Mouse (Mus musculus): ENCODE measurements at regions not wholly inside any gene's neighbourhood (a gene's known extent, or its start where the extent isn't known, plus 50 kb on each side); places are given as distances from the start of the nearest gene placed in this dataset.

DNA sequence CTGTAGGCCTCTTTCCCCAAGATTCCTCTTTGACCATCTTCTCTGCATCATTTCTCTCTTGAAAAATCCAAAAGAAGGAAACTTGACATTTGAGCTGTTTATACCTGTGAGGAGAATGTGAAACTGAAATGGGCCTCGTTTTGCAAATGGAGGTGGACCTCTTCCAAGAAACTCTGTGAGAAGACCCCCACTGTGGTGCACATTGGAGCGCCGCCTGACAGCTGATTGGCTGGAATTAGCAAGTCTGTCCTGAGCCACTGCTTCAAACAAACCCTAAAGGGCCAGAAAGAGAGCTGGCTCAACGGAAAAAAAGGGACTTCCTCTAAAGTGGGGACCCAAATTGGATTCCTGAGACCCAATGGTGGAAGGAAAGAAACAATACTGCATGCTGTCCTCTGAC is 250.9 kb upstream of the Trpc7 start:
- Histone ChIP-seq H3K27me3 (ENCODE audit: control insufficient read depth, insufficient read depth, low read length) (no peaks in the 10 kb centered on the region), H3K4me1 (ENCODE audit: control insufficient read depth, insufficient read depth, insufficient read length, low read length) (no peaks in the 10 kb centered on the region), H3K36me3 (ENCODE audit: control insufficient read depth, insufficient read depth, low read length) (no peaks in the 10 kb centered on the region), H3K27ac (ENCODE audit: insufficient read depth, low read depth, low read length) (no peak overlapping the region), H3K4me3 (ENCODE audit: low read depth, low read length) (no peak overlapping the region)
- TF ChIP-seq POLR2A (IDR thresholded peaks at IDR 0.05; ENCODE audit: low read depth, low read length) (no peak), CTCF (IDR thresholded peaks at IDR 0.05; ENCODE audit: extremely low read depth, insufficient read length, insufficient replicate concordance, low read depth, low read length) (no peak)
- 57% methylated on average over 4 of the region's 4 CpGs for WGBS

DNA sequence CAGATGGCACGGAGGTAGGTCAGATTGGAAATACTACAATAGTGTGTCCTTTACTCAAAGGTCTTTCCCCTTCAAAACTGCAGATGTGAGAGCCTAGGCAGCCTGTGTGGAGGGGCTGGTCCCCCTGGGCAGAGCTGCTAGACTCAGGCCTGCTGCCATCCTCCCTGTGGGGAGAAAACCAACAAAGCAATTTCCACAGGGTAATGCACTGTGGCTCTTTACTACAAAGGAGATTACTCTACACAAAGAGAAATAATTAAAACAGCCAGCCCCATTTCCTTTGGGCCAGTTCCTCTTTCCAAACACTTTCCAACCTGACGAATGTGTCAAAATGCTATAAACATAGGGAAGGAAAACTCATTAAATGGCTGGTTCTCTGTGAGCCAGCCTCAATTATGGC is 250.0 kb upstream of the Trpc7 start:
- Histone ChIP-seq H3K36me3 (ENCODE audit: control insufficient read depth, insufficient read depth, low read length) (no peaks in the 10 kb centered on the region), H3K4me1 (ENCODE audit: control insufficient read depth, insufficient read depth, insufficient read length, low read length) (no peaks in the 10 kb centered on the region), H3K27ac (ENCODE audit: insufficient read depth, low read depth, low read length) (no peak overlapping the region), H3K27me3 (ENCODE audit: control insufficient read depth, insufficient read depth, low read length) (no peaks in the 10 kb centered on the region), H3K4me3 (ENCODE audit: low read depth, low read length) (no peak overlapping the region)
- TF ChIP-seq CTCF (IDR thresholded peaks at IDR 0.05; ENCODE audit: extremely low read depth, insufficient read length, insufficient replicate concordance, low read depth, low read length) (no peak), POLR2A (IDR thresholded peaks at IDR 0.05; ENCODE audit: low read depth, low read length) (no peak)
- 64% methylated on average over 2 of the region's 2 CpGs for WGBS

DNA sequence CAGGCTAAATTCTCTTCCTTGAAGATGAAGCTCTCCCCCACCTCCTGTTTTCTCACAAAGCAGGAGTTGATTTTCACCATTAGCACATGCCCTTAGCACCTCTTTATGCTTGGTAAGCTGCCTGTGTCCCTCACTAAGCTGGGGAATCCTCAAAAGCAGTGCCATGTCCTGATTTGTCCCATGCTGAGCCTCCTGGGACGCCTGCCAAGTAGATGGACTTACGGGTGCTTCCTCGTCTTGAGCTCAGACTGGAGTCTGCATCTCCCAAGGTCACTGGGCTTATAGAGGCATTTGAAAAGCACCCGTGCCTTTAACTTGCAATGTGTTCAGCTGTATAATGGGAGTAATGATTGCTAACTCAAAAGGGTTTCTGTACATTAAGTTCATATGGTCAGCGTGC is 247.1 kb upstream of the Trpc7 start:
- Histone ChIP-seq H3K4me1 (ENCODE audit: control insufficient read depth, insufficient read depth, insufficient read length, low read length) (no peaks in the 10 kb centered on the region), H3K27ac (ENCODE audit: insufficient read depth, low read depth, low read length) (no peak overlapping the region)
- 34% methylated on average over 5 of the region's 5 CpGs for WGBS

DNA sequence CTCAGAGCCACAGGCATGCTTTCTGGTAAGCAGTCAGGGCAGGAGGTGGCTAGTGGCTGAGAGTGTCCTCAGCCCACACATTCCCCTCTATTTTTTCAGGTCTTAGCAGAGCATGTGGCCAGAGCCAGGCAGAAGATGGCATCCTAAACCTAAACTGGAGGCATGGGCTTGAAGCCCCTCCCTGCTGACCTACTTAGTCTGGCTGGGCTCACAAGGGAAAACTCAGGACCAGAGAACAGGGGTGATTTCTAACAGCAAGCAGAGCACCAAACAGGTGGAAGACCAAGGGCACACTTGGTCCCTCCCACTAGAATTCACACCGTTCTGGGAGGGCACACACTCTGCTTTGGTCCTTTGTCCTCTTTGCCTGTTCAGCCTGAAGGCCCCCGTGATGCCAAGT is 246.6 kb upstream of the Trpc7 start:
- WGBS: 27% methylated on average over 2 of the region's 2 CpGs

More for the DNA sequence above, 247.1 kb upstream of the Trpc7 start:
- H3K36me3 ChIP-seq (ENCODE audit: control insufficient read depth, insufficient read depth, low read length): no peaks in the 10 kb centered on the region
- TF ChIP-seq CTCF (IDR thresholded peaks at IDR 0.05; ENCODE audit: extremely low read depth, insufficient read length, insufficient replicate concordance, low read depth, low read length): no peak
- TF ChIP-seq POLR2A (IDR thresholded peaks at IDR 0.05; ENCODE audit: low read depth, low read length): no peak
- H3K27me3 ChIP-seq (ENCODE audit: control insufficient read depth, insufficient read depth, low read length): no peaks in the 10 kb centered on the region
- H3K4me3 ChIP-seq (ENCODE audit: low read depth, low read length): no peak overlapping the region

DNA sequence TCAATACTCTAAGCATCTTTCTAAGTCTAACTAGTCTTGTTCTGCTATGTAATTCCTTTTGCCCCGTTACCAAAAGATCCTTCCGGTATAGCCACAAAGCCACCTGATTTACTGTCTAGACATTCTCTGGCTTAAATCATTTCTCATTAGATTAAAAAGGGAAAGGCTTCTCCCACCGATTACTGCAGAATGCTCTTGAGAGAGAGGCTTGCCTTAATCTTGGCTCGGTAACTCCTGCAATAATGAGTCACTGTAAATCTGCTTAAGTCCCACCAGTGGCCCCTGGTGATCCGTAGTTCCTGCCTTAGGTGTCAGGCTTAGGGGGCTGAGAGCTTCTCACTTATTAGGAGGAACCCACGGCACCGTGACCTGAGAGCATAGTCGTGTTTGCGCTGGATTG is 220.1 kb upstream of the Trpc7 start:
- no peaks in the 10 kb centered on the region for H3K4me1 ChIP-seq (ENCODE audit: control insufficient read depth, insufficient read depth, insufficient read length, low read length)
- WGBS: 62% methylated on average over 9 of the region's 9 CpGs
- no peaks in the 10 kb centered on the region for H3K36me3 ChIP-seq (ENCODE audit: control insufficient read depth, insufficient read depth, low read length)
- H3K4me3 ChIP-seq (ENCODE audit: low read depth, low read length): no peak overlapping the region
- no peak for TF ChIP-seq CTCF (IDR thresholded peaks at IDR 0.05; ENCODE audit: extremely low read depth, insufficient read length, insufficient replicate concordance, low read depth, low read length)
- no peak for TF ChIP-seq POLR2A (IDR thresholded peaks at IDR 0.05; ENCODE audit: low read depth, low read length)
- no peak overlapping the region for H3K27ac ChIP-seq (ENCODE audit: insufficient read depth, low read depth, low read length)
- no peaks in the 10 kb centered on the region for H3K27me3 ChIP-seq (ENCODE audit: control insufficient read depth, insufficient read depth, low read length)

More for the DNA sequence above, 246.6 kb upstream of the Trpc7 start:
- H3K36me3 ChIP-seq (ENCODE audit: control insufficient read depth, insufficient read depth, low read length): no peaks in the 10 kb centered on the region
- H3K27me3 ChIP-seq (ENCODE audit: control insufficient read depth, insufficient read depth, low read length): no peaks in the 10 kb centered on the region
- no peak for TF ChIP-seq POLR2A (IDR thresholded peaks at IDR 0.05; ENCODE audit: low read depth, low read length)
- no peak for TF ChIP-seq CTCF (IDR thresholded peaks at IDR 0.05; ENCODE audit: extremely low read depth, insufficient read length, insufficient replicate concordance, low read depth, low read length)
- H3K4me3 ChIP-seq (ENCODE audit: low read depth, low read length): no peak overlapping the region
- no peak overlapping the region for H3K27ac ChIP-seq (ENCODE audit: insufficient read depth, low read depth, low read length)
- no peaks in the 10 kb centered on the region for H3K4me1 ChIP-seq (ENCODE audit: control insufficient read depth, insufficient read depth, insufficient read length, low read length)

DNA sequence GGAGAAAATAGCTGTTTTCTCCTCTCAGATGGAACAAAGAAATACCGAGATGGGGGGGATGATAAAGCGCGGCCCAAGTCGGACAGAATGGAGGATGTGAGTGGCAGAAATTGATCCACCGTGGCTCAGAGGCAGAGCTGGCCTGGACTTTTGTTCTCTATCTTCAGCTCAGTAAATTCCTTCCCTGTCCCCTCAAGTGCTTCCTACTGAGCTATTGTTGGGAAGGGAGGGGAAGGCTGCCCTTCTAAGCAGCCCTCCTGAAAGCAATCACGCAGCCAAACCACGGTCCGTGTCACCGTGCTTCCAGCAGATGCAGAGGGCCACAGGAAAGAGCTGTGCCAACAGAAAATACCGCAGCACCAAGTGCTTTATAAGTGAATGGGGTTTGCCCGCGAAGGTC is 212.2 kb upstream of the Trpc7 start:
- WGBS: 18% methylated on average over 12 of the region's 12 CpGs
- no peaks in the 10 kb centered on the region for H3K27me3 ChIP-seq (ENCODE audit: control insufficient read depth, insufficient read depth, low read length)
- no peak overlapping the region for H3K27ac ChIP-seq (ENCODE audit: insufficient read depth, low read depth, low read length)
- H3K4me3 ChIP-seq (ENCODE audit: low read depth, low read length): no peak overlapping the region
- no peak for TF ChIP-seq POLR2A (IDR thresholded peaks at IDR 0.05; ENCODE audit: low read depth, low read length)
- no peak for TF ChIP-seq CTCF (IDR thresholded peaks at IDR 0.05; ENCODE audit: extremely low read depth, insufficient read length, insufficient replicate concordance, low read depth, low read length)
- H3K4me1 ChIP-seq (ENCODE audit: control insufficient read depth, insufficient read depth, insufficient read length, low read length): no peaks in the 10 kb centered on the region
- no peaks in the 10 kb centered on the region for H3K36me3 ChIP-seq (ENCODE audit: control insufficient read depth, insufficient read depth, low read length)

DNA sequence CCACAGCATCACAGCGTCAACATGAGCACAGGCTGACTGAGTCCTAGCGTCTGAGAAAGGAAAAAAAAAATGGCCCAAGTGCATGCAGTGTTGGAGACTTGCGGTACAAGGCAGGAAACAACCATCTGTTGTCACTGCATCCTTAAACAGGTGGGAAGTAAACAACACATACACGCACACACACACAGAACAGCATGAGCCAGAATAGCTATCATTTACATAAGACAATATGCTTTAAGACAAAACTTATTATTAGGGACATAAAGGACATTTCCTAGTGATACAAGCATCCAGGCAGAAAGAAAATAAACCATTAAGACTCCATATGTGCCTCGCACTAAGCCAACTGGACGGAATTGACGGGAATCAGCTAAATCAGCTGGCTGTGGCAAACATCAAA is 203.8 kb upstream of the Trpc7 start:
- no peak overlapping the region for H3K4me3 ChIP-seq (ENCODE audit: low read depth, low read length)
- no peaks in the 10 kb centered on the region for H3K27me3 ChIP-seq (ENCODE audit: control insufficient read depth, insufficient read depth, low read length)
- H3K27ac ChIP-seq (ENCODE audit: insufficient read depth, low read depth, low read length): no peak overlapping the region
- H3K4me1 ChIP-seq (ENCODE audit: control insufficient read depth, insufficient read depth, insufficient read length, low read length): no peaks in the 10 kb centered on the region
- H3K36me3 ChIP-seq (ENCODE audit: control insufficient read depth, insufficient read depth, low read length): no peaks in the 10 kb centered on the region
- 87% methylated on average over 7 of the region's 7 CpGs for WGBS
- TF ChIP-seq POLR2A (IDR thresholded peaks at IDR 0.05; ENCODE audit: low read depth, low read length) (no peak), CTCF (IDR thresholded peaks at IDR 0.05; ENCODE audit: extremely low read depth, insufficient read length, insufficient replicate concordance, low read depth, low read length) (no peak)

DNA sequence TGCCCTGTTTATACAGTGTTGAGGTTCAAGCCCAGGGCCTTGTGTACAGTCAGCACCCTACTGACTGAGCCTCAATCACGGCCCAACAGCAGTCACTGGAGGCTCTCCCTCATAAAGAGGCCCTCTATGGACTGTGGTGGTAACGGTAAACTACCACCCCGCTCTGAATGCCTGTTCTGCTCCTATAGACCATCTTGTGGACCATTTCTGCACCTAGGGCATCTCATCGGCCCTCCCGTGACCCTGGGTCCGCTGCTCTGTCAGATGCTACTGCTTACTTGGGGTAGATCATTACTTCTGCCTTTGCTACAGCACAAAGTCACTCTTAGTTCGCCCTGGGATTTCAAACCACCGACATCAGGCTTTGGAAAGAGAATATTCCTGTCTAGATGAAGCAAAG is 196.1 kb upstream of the Trpc7 start:
- Histone ChIP-seq H3K4me3 (ENCODE audit: low read depth, low read length) (no peak overlapping the region), H3K36me3 (ENCODE audit: control insufficient read depth, insufficient read depth, low read length) (no peaks in the 10 kb centered on the region), H3K27me3 (ENCODE audit: control insufficient read depth, insufficient read depth, low read length) (no peaks in the 10 kb centered on the region), H3K27ac (ENCODE audit: insufficient read depth, low read depth, low read length) (no peak overlapping the region), H3K4me1 (ENCODE audit: control insufficient read depth, insufficient read depth, insufficient read length, low read length) (no peaks in the 10 kb centered on the region)
- no peak for TF ChIP-seq CTCF (IDR thresholded peaks at IDR 0.05; ENCODE audit: extremely low read depth, insufficient read length, insufficient replicate concordance, low read depth, low read length)
- no peak for TF ChIP-seq POLR2A (IDR thresholded peaks at IDR 0.05; ENCODE audit: low read depth, low read length)
- WGBS: 87% methylated on average over 8 of the region's 8 CpGs

All from small intestine, adult 2 months (tissue).